Mouse (Mus musculus): Measurements from ENCODE around the gene Ell. TPM values are rescaled to one million over a fixed set of nuclear protein-coding genes. Genes with fewer than 3 reads are reported as not detected.
A peak's percentile ranks its signal among the peaks of the same experiment; 100 is the strongest.

Gene Ell
- polyA plus RNA-seq, 1 experiment from 2014 or later = 9.7 TPM

GRCm38 (mm10) chr8:70540013-70540506 lies 803 bp downstream of the Ell start:
- DNase-seq (no peak), ATAC-seq (ENCODE audit: low read depth) (no peak)
- Histone ChIP-seq H3K9me3 (replicated peaks) (no peaks in the 10 kb centered on the region), H3K27ac (peak overlapping the region; percentile 98), H3K4me1 (replicated peaks) (peaks cover 62% of the 10 kb centered on the region), H3K4me2 (peak overlapping the region; percentile 99), H3K27me3 (no peaks in the 10 kb centered on the region), H3K36me3 (peaks cover 22% of the 10 kb centered on the region), H3K4me3 (replicated peaks) (peak overlapping the region; percentile 93), H3K9ac (peak overlapping the region; percentile 93)
- WGBS (ENCODE audit: insufficient replicate concordance) = 3% methylated on average over 4 of the region's 4 CpGs

GRCm38 (mm10) chr8:70540507-70541071 lies 1.3 kb downstream of the Ell start:
- H3K9me3 ChIP-seq (replicated peaks) = no peaks in the 10 kb centered on the region
- H3K4me1 ChIP-seq (replicated peaks) = peaks cover 67% of the 10 kb centered on the region
- peaks cover 16% of the 10 kb centered on the region for H3K36me3 ChIP-seq
- H3K4me3 ChIP-seq (replicated peaks) = peak overlapping the region; percentile 93
- peak overlapping the region; percentile 98 for H3K27ac ChIP-seq
- H3K27me3 ChIP-seq = no peaks in the 10 kb centered on the region
- peak overlapping the region; percentile 99 for H3K4me2 ChIP-seq
- peak overlapping the region; percentile 93 for H3K9ac ChIP-seq
- WGBS (ENCODE audit: insufficient replicate concordance) = 24% methylated on average over 7 of the region's 7 CpGs
- no peak for DNase-seq
- no peak for ATAC-seq (ENCODE audit: low read depth)

GRCm38 (mm10) chr8:70541081-70541480 lies 1.8 kb downstream of the Ell start:
- no peaks in the 10 kb centered on the region for H3K27me3 ChIP-seq
- peak overlapping the region; percentile 98 for H3K27ac ChIP-seq
- peak overlapping the region; percentile 99 for H3K4me2 ChIP-seq
- peak overlapping the region; percentile 93 for H3K9ac ChIP-seq
- H3K4me1 ChIP-seq (replicated peaks) = peaks cover 72% of the 10 kb centered on the region
- peak overlapping the region; percentile 93 for H3K4me3 ChIP-seq (replicated peaks)
- ATAC-seq (ENCODE audit: low read depth) (no peak), DNase-seq (no peak)
- no peaks in the 10 kb centered on the region for H3K9me3 ChIP-seq (replicated peaks)
- 61% methylated on average over 5 of the region's 5 CpGs for WGBS (ENCODE audit: insufficient replicate concordance)
- H3K36me3 ChIP-seq = peaks cover 11% of the 10 kb centered on the region

- 0 out of 2 replicates have a peak overlapping the region, but pooled peaks have one; percentile 2 for H3K4me3 ChIP-seq (replicated peaks)
- DNase-seq = no peak
Measured at GRCm38 (mm10) chr8:70544200-70544687, 5.0 kb downstream of the Ell start.

GRCm38 (mm10) chr8:70546412-70546811 lies 7.2 kb downstream of the Ell start:
- ATAC-seq (ENCODE audit: low read depth) = no peak
- Histone ChIP-seq H3K36me3 (peaks cover 4% of the 10 kb centered on the region; the same call in 1 of the 2 replicates), H3K9me3 (replicated peaks) (no peaks in the 10 kb centered on the region), H3K27ac (no peak overlapping the region), H3K4me1 (replicated peaks) (peaks cover 86% of the 10 kb centered on the region), H3K27me3 (no peaks in the 10 kb centered on the region), H3K4me2 (no peak overlapping the region), H3K4me3 (replicated peaks) (no peak overlapping the region), H3K9ac (no peak overlapping the region)
- 58% methylated on average over 4 of the region's 4 CpGs for WGBS (ENCODE audit: insufficient replicate concordance)
- DNase-seq = no peak

More at GRCm38 (mm10) chr8:70544200-70544687, 5.0 kb downstream of the Ell start:
- peak overlapping the region; percentile 21 for H3K4me2 ChIP-seq
- H3K36me3 ChIP-seq = no peaks in the 10 kb centered on the region; the same call in 1 of the 2 replicates
- H3K9ac ChIP-seq = 0 out of 2 replicates have a peak overlapping the region, but pooled peaks have one; percentile 18
- no peaks in the 10 kb centered on the region for H3K9me3 ChIP-seq (replicated peaks)
- peaks cover 91% of the 10 kb centered on the region for H3K4me1 ChIP-seq (replicated peaks)
- H3K27ac ChIP-seq = peak overlapping the region; percentile 78
- 49% methylated on average over 6 of the region's 6 CpGs for WGBS (ENCODE audit: insufficient replicate concordance)
- no peaks in the 10 kb centered on the region for H3K27me3 ChIP-seq
- no peak for ATAC-seq (ENCODE audit: low read depth)

GRCm38 (mm10) chr8:70547762-70548161 lies 8.5 kb downstream of the Ell start:
- Histone ChIP-seq H3K4me2 (no peak overlapping the region), H3K9ac (no peak overlapping the region), H3K9me3 (replicated peaks) (no peaks in the 10 kb centered on the region), H3K27ac (peak overlapping the region; percentile 43; the same call in 1 of the 2 replicates), H3K36me3 (peaks cover 4% of the 10 kb centered on the region; the same call in 1 of the 2 replicates), H3K4me3 (replicated peaks) (no peak overlapping the region), H3K4me1 (replicated peaks) (peaks cover 87% of the 10 kb centered on the region), H3K27me3 (no peaks in the 10 kb centered on the region)
- 79% methylated on average over 6 of the region's 6 CpGs for WGBS (ENCODE audit: insufficient replicate concordance)
- ATAC-seq (ENCODE audit: low read depth) (no peak), DNase-seq (no peak)

GRCm38 (mm10) chr8:70549412-70550184 lies 10.3 kb downstream of the Ell start:
- Histone ChIP-seq H3K9ac (no peak overlapping the region), H3K9me3 (replicated peaks) (no peaks in the 10 kb centered on the region), H3K4me1 (replicated peaks) (peaks cover 87% of the 10 kb centered on the region), H3K27ac (no peak overlapping the region), H3K4me3 (replicated peaks) (no peak overlapping the region), H3K27me3 (no peaks in the 10 kb centered on the region), H3K4me2 (no peak overlapping the region), H3K36me3 (peaks cover 4% of the 10 kb centered on the region; the same call in 1 of the 2 replicates)
- no peak for ATAC-seq (ENCODE audit: low read depth)
- 54% methylated on average over 10 of the region's 10 CpGs for WGBS (ENCODE audit: insufficient replicate concordance)
- no peak for DNase-seq

- no peak for ATAC-seq (ENCODE audit: low read depth)
- H3K4me2 ChIP-seq = no peak overlapping the region
- H3K4me1 ChIP-seq (replicated peaks) = peaks cover 86% of the 10 kb centered on the region
- peak overlapping the region; percentile 13 for H3K27ac ChIP-seq
- 44% methylated on average over 3 of the region's 3 CpGs for WGBS (ENCODE audit: insufficient replicate concordance)
- H3K27me3 ChIP-seq = no peaks in the 10 kb centered on the region
- DNase-seq = no peak
- H3K9ac ChIP-seq = peak overlapping the region; percentile 26; the same call in 1 of the 2 replicates
- H3K9me3 ChIP-seq (replicated peaks) = no peaks in the 10 kb centered on the region
- H3K4me3 ChIP-seq (replicated peaks) = no peak overlapping the region
- H3K36me3 ChIP-seq = peaks cover 4% of the 10 kb centered on the region
Measured at GRCm38 (mm10) chr8:70551558-70552161, 12.4 kb downstream of the Ell start.

- Histone ChIP-seq H3K27me3 (no peaks in the 10 kb centered on the region), H3K9me3 (replicated peaks) (no peaks in the 10 kb centered on the region), H3K4me2 (no peak overlapping the region), H3K4me1 (replicated peaks) (peaks cover 88% of the 10 kb centered on the region), H3K4me3 (replicated peaks) (no peak overlapping the region), H3K9ac (no peak overlapping the region), H3K27ac (peak overlapping the region; percentile 25; the same call in 1 of the 2 replicates), H3K36me3 (peaks cover 4% of the 10 kb centered on the region)
- no peak for ATAC-seq (ENCODE audit: low read depth)
- 33% methylated on average over 1 of the region's 1 CpGs for WGBS (ENCODE audit: insufficient replicate concordance)
- no peak for DNase-seq
Measured at GRCm38 (mm10) chr8:70552836-70553235, 13.6 kb downstream of the Ell start.

- Histone ChIP-seq H3K36me3 (peaks cover 4% of the 10 kb centered on the region), H3K4me1 (replicated peaks) (peaks cover 88% of the 10 kb centered on the region), H3K9me3 (replicated peaks) (no peaks in the 10 kb centered on the region), H3K4me3 (replicated peaks) (no peak overlapping the region), H3K9ac (no peak overlapping the region), H3K27ac (peak overlapping the region; percentile 34; the same call in 1 of the 2 replicates), H3K27me3 (no peaks in the 10 kb centered on the region), H3K4me2 (no peak overlapping the region)
- DNase-seq (no peak), ATAC-seq (ENCODE audit: low read depth) (no peak)
Measured at GRCm38 (mm10) chr8:70553740-70554139, 14.5 kb downstream of the Ell start.
